Mouse (Mus musculus) naive thymus-derived CD4-positive, alpha-beta T cell, adult 2 months (primary cell): ENCODE results near the gene Ftsj3.
A peak's percentile ranks its signal among the peaks of the same experiment; 100 is the strongest.

Experiments used
- DNase-seq: peaks from one replicate; pipeline ENCODE4 v3.0.0-alpha.2; 2011; ENCODE audit warnings: low read depth

Ftsj3 gene

DNA sequence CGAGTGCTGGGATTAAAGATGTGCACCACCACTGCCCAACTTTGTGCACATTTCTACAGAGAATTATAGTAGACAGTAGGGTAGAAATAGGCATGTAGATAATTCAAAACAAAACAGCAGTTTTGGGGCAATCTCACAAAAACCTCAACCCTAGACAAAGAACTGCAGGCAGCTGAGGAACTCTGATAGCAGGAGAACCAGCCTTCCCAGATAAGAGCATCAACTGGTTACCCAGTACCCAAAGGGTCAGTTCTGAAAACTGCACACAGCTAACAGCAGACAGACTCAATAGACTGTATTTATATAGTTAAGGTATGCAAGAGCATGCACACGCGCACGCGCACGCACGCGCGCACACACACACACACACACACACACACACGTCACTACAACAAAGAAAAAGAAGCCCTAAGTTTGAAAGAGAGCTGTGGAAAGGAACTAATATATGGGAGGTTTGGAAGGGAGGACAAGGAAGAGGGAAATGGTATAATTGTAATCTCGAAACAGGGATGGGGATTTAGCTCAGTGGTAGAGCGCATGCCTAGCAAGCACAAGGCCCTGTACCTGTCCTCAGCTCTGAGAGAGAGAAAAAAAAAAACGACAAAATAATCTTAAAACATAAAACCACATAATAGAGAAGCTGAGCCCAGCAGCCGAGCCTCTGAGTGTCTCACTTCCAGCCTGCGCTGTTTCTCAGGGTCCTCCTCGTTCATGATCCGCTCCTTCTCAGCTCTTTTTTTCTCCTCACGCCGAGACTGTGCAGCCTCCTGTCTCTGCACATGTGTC lies 54.3 kb downstream of the Ftsj3 start:
- peak; percentile 78 for DNase-seq

DNA sequence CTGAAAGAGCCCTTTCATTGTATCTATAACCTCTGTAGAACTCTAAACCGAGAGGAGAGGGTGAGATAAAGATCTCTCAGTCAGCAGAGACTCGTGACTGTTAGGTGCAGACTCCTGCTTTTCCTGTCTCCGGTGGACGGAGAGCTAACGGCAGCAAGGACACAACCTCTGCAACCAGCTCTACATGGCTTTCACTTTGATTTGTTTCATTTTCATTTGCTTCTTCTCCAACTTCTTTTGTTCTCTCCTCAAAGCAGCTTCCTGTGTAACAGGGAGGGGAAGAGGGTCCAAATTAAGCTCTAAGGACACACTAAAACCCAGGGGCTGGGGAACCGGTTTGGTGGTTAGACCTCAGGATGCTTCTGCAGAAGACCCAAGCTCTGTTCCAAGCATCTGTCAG lies 55.1 kb downstream of the Ftsj3 start:
- DNase-seq = peak; percentile 59

DNA sequence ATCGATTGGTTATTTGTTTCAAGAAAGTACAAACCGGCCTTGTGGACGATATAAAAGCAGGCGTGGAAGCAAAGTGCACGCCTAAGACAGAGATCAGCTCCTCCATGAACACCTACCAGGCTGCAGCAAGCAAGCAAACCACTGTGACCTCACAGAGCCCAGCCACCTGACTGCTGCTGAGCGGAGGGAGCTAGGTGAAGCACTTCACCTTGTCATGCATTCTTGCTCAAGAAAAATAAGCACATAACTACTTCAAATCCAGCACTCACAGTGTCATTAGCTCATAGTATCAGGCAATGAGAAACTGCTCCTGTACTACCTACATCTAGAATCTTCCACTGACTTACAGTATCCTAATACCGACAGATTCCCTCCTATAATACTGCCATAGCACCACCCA lies 55.9 kb downstream of the Ftsj3 start:
- DNase-seq = peak; percentile 39
